Mouse (Mus musculus) MEL (cell line): ENCODE results near the gene Slc35e3.

Experiments
- CHD2 ChIP-seq: IDR thresholded peaks from 2 replicates; pipeline ENCODE4 v1.6.1; 2011; ENCODE audit warnings: low read length, improper control_type of control experiment
- CTCF ChIP-seq, 3 experiments: IDR thresholded peaks in 2 of 3; conservative IDR thresholded peaks in 1 of 3; 2 replicates each; pipeline ENCODE4 v1.5.1; 2011 to 2012; ENCODE audit warnings: low read length in 3 of 3, low read depth in 2 of 3, mild to moderate bottlenecking in 2 of 3, improper control_type of control experiment in 1 of 3, inconsistent platforms in 1 of 3, mixed read lengths in 1 of 3, moderate library complexity in 1 of 3; ENCODE audit not compliant: control insufficient read depth in 1 of 3, insufficient read depth in 1 of 3, poor library complexity in 1 of 3, severe bottlenecking in 1 of 3
- MAX ChIP-seq: IDR thresholded peaks from 2 replicates; pipeline ENCODE4 v1.6.1; 2011; ENCODE audit warnings: low read length, improper control_type of control experiment
- POLR2A ChIP-seq, 2 experiments: IDR thresholded peaks; 2 replicates each; pipeline ENCODE4 v1.6.1; 2011 to 2012; ENCODE audit warnings: low read length in 2 of 2, mild to moderate bottlenecking in 2 of 2, control low read depth in 1 of 2, improper control_type of control experiment in 1 of 2, low read depth in 1 of 2, moderate library complexity in 1 of 2; ENCODE audit not compliant: control insufficient read depth in 1 of 2, insufficient read depth in 1 of 2, poor library complexity in 1 of 2

GRCm38 (mm10) chr10:117708856-117709255 is 37.3 kb downstream of the Slc35e3 start:
- TF ChIP-seq MAX = no peak
- no peak for TF ChIP-seq CTCF (IDR thresholded peaks at IDR 0.05 in 2 of 3, conservative IDR thresholded peaks at IDR 0.05 in 1 of 3; ENCODE audit: control insufficient read depth in 1 of 3, insufficient read depth in 1 of 3, low read depth in 2 of 3, low read length in 3 of 3, poor library complexity in 1 of 3, severe bottlenecking in 1 of 3)
- TF ChIP-seq POLR2A (IDR thresholded peaks at IDR 0.05; ENCODE audit: control insufficient read depth in 1 of 2, insufficient read depth in 1 of 2, low read depth in 1 of 2, low read length in 2 of 2, poor library complexity in 1 of 2) = no peak
- no peak for TF ChIP-seq CHD2
